Mouse (Mus musculus) thymus, postnatal 4 days (tissue): ENCODE measurements around the gene Tbx6.

Source experiments
- DNase-seq: peaks from one replicate; pipeline ENCODE4 v3.0.0; 2021

Tbx6 gene

GRCm38 (mm10) chr7:126780971-126781635, at the start of gene Tbx6:
Gene Tbx6 (plus strand): TSS chr7:126781483.
- peak; percentile 47 for DNase-seq

GRCm38 (mm10) chr7:126736122-126736521, 45.2 kb upstream of the Tbx6 start:
- DNase-seq: no peak

GRCm38 (mm10) chr7:126739551-126739950, 41.7 kb upstream of the Tbx6 start:
- no peak for DNase-seq

GRCm38 (mm10) chr7:126740132-126740735, 41.0 kb upstream of the Tbx6 start:
- no peak for DNase-seq

- no peak for DNase-seq
These were observed 40.3 kb upstream of the Tbx6 start for GRCm38 (mm10) chr7:126740977-126741376.

- DNase-seq: no peak
These were observed 39.8 kb upstream of the Tbx6 start for GRCm38 (mm10) chr7:126741452-126741851.

- no peak for DNase-seq
These were observed 39.3 kb upstream of the Tbx6 start for GRCm38 (mm10) chr7:126741964-126742482.

- DNase-seq: no peak
These were observed 35.2 kb upstream of the Tbx6 start for GRCm38 (mm10) chr7:126746066-126746465.

GRCm38 (mm10) chr7:126746798-126747197, 34.5 kb upstream of the Tbx6 start:
- DNase-seq: peak; percentile 36

- DNase-seq: peak; percentile 45
These were observed 32.5 kb upstream of the Tbx6 start for GRCm38 (mm10) chr7:126748824-126749223.

- peak; percentile 19 for DNase-seq
These were observed 31.5 kb upstream of the Tbx6 start for GRCm38 (mm10) chr7:126749582-126750343.

- DNase-seq: peak; percentile 71
These were observed 26.4 kb upstream of the Tbx6 start for GRCm38 (mm10) chr7:126754866-126755265.

- DNase-seq: peak; percentile 21
These were observed 22.7 kb upstream of the Tbx6 start for GRCm38 (mm10) chr7:126758539-126758938.

- peak; percentile 94 for DNase-seq
These were observed 22.1 kb upstream of the Tbx6 start, which contains the start of gene Mapk3 for GRCm38 (mm10) chr7:126759050-126759671. Gene Mapk3 (plus strand): TSS chr7:126759601.

GRCm38 (mm10) chr7:126759672-126760390, 21.5 kb upstream of the Tbx6 start:
- DNase-seq: no peak

GRCm38 (mm10) chr7:126760391-126760802, 20.9 kb upstream of the Tbx6 start:
- no peak for DNase-seq

- peak; percentile 7 for DNase-seq
These were observed 20.3 kb upstream of the Tbx6 start for GRCm38 (mm10) chr7:126760956-126761355.

GRCm38 (mm10) chr7:126761529-126762067, 19.7 kb upstream of the Tbx6 start:
- peak; percentile 7 for DNase-seq

- no peak for DNase-seq
These were observed 18.7 kb upstream of the Tbx6 start for GRCm38 (mm10) chr7:126762471-126763008.

GRCm38 (mm10) chr7:126765540-126765939, 15.7 kb upstream of the Tbx6 start:
- DNase-seq: no peak

- DNase-seq: no peak
These were observed 15.1 kb upstream of the Tbx6 start, which contains the start of gene Gdpd3 for GRCm38 (mm10) chr7:126766201-126766600. Gene Gdpd3 (plus strand): TSS chr7:126766334.

- no peak for DNase-seq
These were observed 14.3 kb upstream of the Tbx6 start for GRCm38 (mm10) chr7:126767001-126767400.
